Mouse (Mus musculus) stomach, postnatal 0 days (tissue): ENCODE data around the gene Fam131a. TPM values are rescaled to one million over a fixed set of nuclear protein-coding genes. Genes with fewer than 3 reads are reported as not detected.
"Not testable (repeated sequence)": the region's sequence is repeated elsewhere in the genome, so short reads cannot be mapped to it uniquely, and the experiment has no call there.

Source experiments
- ATAC-seq: fragments of 200-750 bp; cut with Nextera tagmentation; 2 replicates; pipeline ENCODE4 v1.8.0; 2017; ENCODE audit not compliant: low FRiP score, low TSS enrichment
- DNase-seq: peaks from one replicate; pipeline ENCODE4 v3.0.0-alpha.2; 2016; ENCODE audit warnings: low spot score
- H3K27ac ChIP-seq: fragments of 300-500 bp; sonication (generic); replicated peaks from 2 replicates; pipeline ENCODE4 v1.5.1; 2014; ENCODE audit warnings: mild to moderate bottlenecking, control low read depth
- H3K27me3 ChIP-seq: fragments of 300-500 bp; sonication (generic); 2 replicates; pipeline ENCODE4 v1.6.1; 2014; ENCODE audit warnings: low read length; ENCODE audit not compliant: control insufficient read depth, insufficient read depth
- H3K36me3 ChIP-seq: fragments of 300-500 bp; sonication (generic); 2 replicates; pipeline ENCODE4 v1.6.1; 2014; ENCODE audit warnings: low read length, mixed read lengths; ENCODE audit not compliant: control insufficient read depth, insufficient read depth
- H3K4me1 ChIP-seq: fragments of 300-500 bp; sonication (generic); replicated peaks from 2 replicates; pipeline ENCODE4 v1.6.1; 2014; ENCODE audit warnings: antibody characterized with exemption; ENCODE audit not compliant: control insufficient read depth, insufficient read depth
- H3K4me2 ChIP-seq: fragments of 300-500 bp; sonication (generic); replicated peaks from 2 replicates; pipeline ENCODE4 v1.6.1; 2014; ENCODE audit warnings: low read depth, mild to moderate bottlenecking, control low read depth, moderate library complexity
- H3K4me3 ChIP-seq: fragments of 300-500 bp; sonication (generic); 2 replicates; pipeline ENCODE4 v1.5.1; 2014; ENCODE audit warnings: low read depth, low read length, control low read depth
- H3K9ac ChIP-seq: fragments of 300-500 bp; sonication (generic); 2 replicates; pipeline ENCODE4 v1.6.1; 2014; ENCODE audit warnings: mild to moderate bottlenecking, low read length, control low read depth, mixed read lengths
- H3K9me3 ChIP-seq: fragments of 300-500 bp; sonication (generic); 2 replicates; pipeline ENCODE4 v1.6.1; 2016; ENCODE audit warnings: low read length; ENCODE audit not compliant: control insufficient read depth
- CTCF ChIP-seq: IDR thresholded peaks from 2 replicates; pipeline ENCODE4 v1.5.1; 2016; ENCODE audit warnings: antibody characterized with exemption, low read depth, mild to moderate bottlenecking, moderate library complexity
- EP300 ChIP-seq: optimal IDR thresholded peaks from 2 replicates; pipeline ENCODE3; 2016; ENCODE audit warnings: antibody characterized with exemption
- WGBS: fragments of 180-500 bp; shearing (Covaris S2); extraction: QIAGEN DNeasy Blood & Tissue Kit; methylation state at CpG from one replicate; pipeline ENCODE4 v1.1.7; 2014; 5-methylcytosine and 5-hydroxymethylcytosine counted together
- polyA plus RNA-seq: library from polyadenylated mRNA; unstranded; fragments of >200 nt; fragmentation: Nextera tagmentation; extraction: Ambion mirVana; gene quantifications from 2 replicates; pipeline ENCODE4 v1.2.1, GENCODE M21; 2015

Fam131a gene
- polyA plus RNA-seq, 1 experiment from 2014 or later: 6.7 TPM

- WGBS: 85% methylated on average over 4 of the region's 4 CpGs
- no peak overlapping the region for H3K4me2 ChIP-seq
- H3K4me1 ChIP-seq: no peaks in the 10 kb centered on the region
- ATAC-seq: no peak
- H3K27ac ChIP-seq: no peak overlapping the region
- H3K4me3 ChIP-seq: no peak overlapping the region
- no peak overlapping the region for H3K9ac ChIP-seq
- H3K9me3 ChIP-seq: no peaks in the 10 kb centered on the region
- DNase-seq: no peak
- peaks cover 28% of the 10 kb centered on the region for H3K36me3 ChIP-seq
- no peak for TF ChIP-seq EP300
- no peak for TF ChIP-seq CTCF
- no peaks in the 10 kb centered on the region for H3K27me3 ChIP-seq
Observed at GRCm38 (mm10) chr16:20657661-20658060, 35.4 kb upstream of the Fam131a start.

GRCm38 (mm10) chr16:20668013-20668412 is 25.0 kb upstream of the Fam131a start, which contains the start of gene Eif4g1:
Eif4g1 (plus strand) TSS chr16:20668313.
- H3K9ac ChIP-seq, H3K36me3 ChIP-seq, H3K9me3 ChIP-seq, H3K27ac ChIP-seq, DNase-seq, H3K4me2 ChIP-seq, ATAC-seq, H3K4me1 ChIP-seq, H3K4me3 ChIP-seq, H3K27me3 ChIP-seq: not testable (repeated sequence)
- WGBS: 95% methylated on average over 4 of the region's 6 CpGs

GRCm38 (mm10) chr16:20670291-20670690 is 22.8 kb upstream of the Fam131a start:
- H3K9me3 ChIP-seq: no peaks in the 10 kb centered on the region
- 84% methylated on average over 3 of the region's 3 CpGs for WGBS
- no peak overlapping the region for H3K4me3 ChIP-seq
- no peak overlapping the region for H3K27ac ChIP-seq
- no peak for ATAC-seq
- H3K4me1 ChIP-seq: no peaks in the 10 kb centered on the region; the same call in 1 of the 2 replicates
- peaks cover 3% of the 10 kb centered on the region; the same call in 1 of the 2 replicates for H3K36me3 ChIP-seq
- TF ChIP-seq EP300 (no peak), CTCF (no peak)
- no peak overlapping the region for H3K4me2 ChIP-seq
- no peaks in the 10 kb centered on the region for H3K27me3 ChIP-seq
- no peak overlapping the region for H3K9ac ChIP-seq
- DNase-seq: no peak

- TF ChIP-seq CTCF: no peak
- no peak for TF ChIP-seq EP300
- WGBS: 20% methylated on average over 6 of the region's 6 CpGs
- Histone ChIP-seq H3K27ac (no peak overlapping the region), H3K4me2 (peak overlapping the region; percentile 55), H3K4me3 (peak overlapping the region; percentile 89), H3K4me1 (no peaks in the 10 kb centered on the region; the same call in 1 of the 2 replicates), H3K9ac (no peak overlapping the region), H3K36me3 (peaks cover 9% of the 10 kb centered on the region; the same call in 1 of the 2 replicates), H3K9me3 (no peaks in the 10 kb centered on the region), H3K27me3 (no peaks in the 10 kb centered on the region)
- no peak for DNase-seq
- ATAC-seq: no peak
Observed at GRCm38 (mm10) chr16:20671886-20672285, 21.2 kb upstream of the Fam131a start.

GRCm38 (mm10) chr16:20672500-20672902 is 20.5 kb upstream of the Fam131a start:
- DNase-seq (peak; percentile 96), ATAC-seq (peak; percentile 93)
- Histone ChIP-seq H3K4me1 (no peaks in the 10 kb centered on the region; the same call in 1 of the 2 replicates), H3K9me3 (no peaks in the 10 kb centered on the region), H3K4me2 (peak overlapping the region; percentile 86), H3K4me3 (peak overlapping the region; percentile 89), H3K9ac (peak overlapping the region; percentile 95), H3K27me3 (no peaks in the 10 kb centered on the region), H3K27ac (peak overlapping the region; percentile 98), H3K36me3 (peaks cover 9% of the 10 kb centered on the region; the same call in 1 of the 2 replicates)
- under 1% methylated on average over 38 of the region's 38 CpGs for WGBS
- TF ChIP-seq CTCF: no peak
- TF ChIP-seq EP300: no peak

- peaks cover 9% of the 10 kb centered on the region; the same call in 1 of the 2 replicates for H3K36me3 ChIP-seq
- no peak for TF ChIP-seq CTCF
- TF ChIP-seq EP300: no peak
- H3K9me3 ChIP-seq: no peaks in the 10 kb centered on the region
- peaks cover 3% of the 10 kb centered on the region; the same call in 1 of the 2 replicates for H3K4me1 ChIP-seq
- peak; percentile 78 for ATAC-seq
- H3K27me3 ChIP-seq: no peaks in the 10 kb centered on the region
- peak overlapping the region; percentile 95 for H3K9ac ChIP-seq
- under 1% methylated on average over 42 of the region's 78 CpGs for WGBS
- peak; percentile 77 for DNase-seq
- peak overlapping the region; percentile 98 for H3K27ac ChIP-seq
- peak overlapping the region; percentile 89 for H3K4me3 ChIP-seq
- H3K4me2 ChIP-seq: peak overlapping the region; percentile 86
Observed at GRCm38 (mm10) chr16:20672965-20673705, 19.9 kb upstream of the Fam131a start.
